29 mouse cellular contexts compared by ENCODE assay signal in the genomic region with DNA sequence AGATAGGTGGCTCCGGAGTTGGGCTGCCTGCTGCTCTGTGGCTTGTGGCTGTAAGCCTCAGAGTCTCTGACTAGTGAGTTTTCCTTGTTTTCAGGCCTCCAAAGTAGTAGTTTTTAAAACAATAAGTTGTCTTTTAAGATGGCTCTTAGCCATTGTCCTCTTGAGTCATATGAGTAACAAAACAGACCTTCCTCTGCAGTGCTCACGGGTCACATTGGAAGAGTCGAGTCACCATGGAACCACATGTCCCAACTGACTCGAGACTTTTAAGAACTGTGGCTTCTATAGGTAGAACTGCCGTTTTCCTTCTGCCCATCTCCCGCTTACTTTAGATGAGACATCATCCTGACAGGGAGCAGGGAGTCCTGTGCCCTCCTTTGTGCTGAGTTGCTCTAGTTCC. TPM values are rescaled to one million over a fixed set of nuclear protein-coding genes. Genes with fewer than 3 reads are reported as not detected.
A peak's percentile ranks its signal among the peaks of the same experiment; 100 is the strongest.
DNase-seq lines count a peak whose midpoint lies in the region; ATAC-seq and TF ChIP-seq lines count a peak whose summit lies in the region.
"Had no signal": no experiment of that assay in that cellular context is flagged by ENCODE, and none has a peak within 500 bp of the region (broad histone marks: within the 10 kb centered on the region; RNA-seq: fewer than 3 reads in every experiment).

No protein-coding gene starts in this region.

- H3K27me3 ChIP-seq in heart, embryonic 15.5 days: no peaks in the 10 kb centered on the region
- H3K27me3 ChIP-seq in hindbrain, embryonic 16.5 days (replicated peaks; ENCODE audit: control insufficient read depth, insufficient read depth, low read length): no peaks in the 10 kb centered on the region
- H3K27me3 ChIP-seq: forebrain, embryonic 12.5 days; limb, embryonic 12.5 days; liver, embryonic 12.5 days; midbrain, embryonic 15.5 days had no signal

- intact Hi-C loops in gastrocnemius, adult 2 months (cut with DNase I): no loop called here
- intact Hi-C loops in heart, postnatal 36 days (cut with DNase I): no loop called here

- peaks cover 17% of the 10 kb centered on the region for H3K4me1 ChIP-seq in heart, embryonic 15.5 days (replicated peaks)
- peaks cover 8% of the 10 kb centered on the region for H3K4me1 ChIP-seq in cortical plate, adult 2 months (ENCODE audit: control insufficient read depth, insufficient read depth, low read length)
- H3K4me1 ChIP-seq in hindbrain, embryonic 16.5 days (ENCODE audit: control insufficient read depth, insufficient read depth, low read depth, low read length): no peaks in the 10 kb centered on the region
- H3K4me1 ChIP-seq: forebrain, embryonic 12.5 days; limb, embryonic 12.5 days; midbrain, embryonic 15.5 days had no signal

- H3K36me3 ChIP-seq in heart, embryonic 15.5 days: peaks cover 37% of the 10 kb centered on the region
- H3K36me3 ChIP-seq in hindbrain, embryonic 16.5 days (ENCODE audit: control insufficient read depth, insufficient read depth, low read length): peaks cover 10% of the 10 kb centered on the region

- no peak overlapping the region for H3K4me3 ChIP-seq in gastrocnemius, adult 2 months
- H3K4me3 ChIP-seq in heart, embryonic 15.5 days: no peak overlapping the region
- H3K4me3 ChIP-seq in cortical plate, adult 2 months (ENCODE audit: insufficient read depth, low read length): no peak overlapping the region
- H3K4me3 ChIP-seq in hindbrain, embryonic 16.5 days (ENCODE audit: low read length): no peak overlapping the region
- H3K4me3 ChIP-seq: forebrain, embryonic 12.5 days; limb, embryonic 12.5 days; liver, embryonic 12.5 days; midbrain, embryonic 15.5 days; myocyte had no signal

- DNase-seq in gastrocnemius, adult 2 months: no peak
- no peak for DNase-seq in gastrocnemius, adult 8-10 months (ENCODE audit: low spot score in 2 of 2)
- DNase-seq in heart, postnatal 36 days: no peak
- DNase-seq in 416B (ENCODE audit: low read depth): peak; percentile 84
- DNase-seq in frontal cortex, adult 2 months (ENCODE audit: extremely low spot score in 1 of 2, low spot score in 1 of 2): no peak
- DNase-seq: adrenal gland, postnatal 14 days; B cell, adult 2 months; cerebellum, adult 11-12 months; cerebellum, postnatal 25 days; gastrocnemius, postnatal 14 days; kidney, adult 9 months; kidney, postnatal 36 days; layer of hippocampus, adult 9-11 months; lung, adult 2 months; lung, postnatal 4 days; thymus, postnatal 25 days had no signal

- peak overlapping the region; percentile 48 for H3K27ac ChIP-seq in gastrocnemius, adult 2 months
- peak overlapping the region; percentile 73 for H3K27ac ChIP-seq in heart, embryonic 15.5 days
- H3K27ac ChIP-seq in cortical plate, adult 2 months (ENCODE audit: insufficient read depth, low read length): peak overlapping the region; percentile 54; the same call in 1 of the 2 replicates
- no peak overlapping the region for H3K27ac ChIP-seq in hindbrain, embryonic 16.5 days (ENCODE audit: low read depth, low read length)
- H3K27ac ChIP-seq: forebrain, embryonic 12.5 days; limb, embryonic 12.5 days; liver, embryonic 12.5 days; midbrain, embryonic 15.5 days had no signal

- no peaks in the 10 kb centered on the region for H3K9me3 ChIP-seq in heart, embryonic 15.5 days (replicated peaks)
- H3K9me3 ChIP-seq in hindbrain, embryonic 16.5 days (ENCODE audit: control insufficient read depth, low read length): no peaks in the 10 kb centered on the region
- H3K9me3 ChIP-seq: forebrain, embryonic 12.5 days; limb, embryonic 12.5 days; midbrain, embryonic 15.5 days had no signal

- TF ChIP-seq POLR2A in cortical plate, adult 2 months (IDR thresholded peaks at IDR 0.05; ENCODE audit: extremely low read depth, insufficient read depth, low read length): no peak

- ATAC-seq in heart, embryonic 15.5 days (replicated peaks; ENCODE audit: insufficient number of reproducible peaks, insufficient read depth, low FRiP score, low read depth): no peak
- no peak for ATAC-seq in hindbrain, embryonic 16.5 days
- ATAC-seq: inflammation-experienced regulatory T-cells, adult 6 months; liver, embryonic 12.5 days; midbrain, embryonic 15.5 days had no signal

- no peak overlapping the region for H3K4me2 ChIP-seq in heart, embryonic 15.5 days
- no peak overlapping the region for H3K4me2 ChIP-seq in hindbrain, embryonic 16.5 days (ENCODE audit: low read length)
- H3K4me2 ChIP-seq: forebrain, embryonic 12.5 days; limb, embryonic 12.5 days; liver, embryonic 12.5 days; midbrain, embryonic 15.5 days had no signal

- H3K9ac ChIP-seq in heart, embryonic 15.5 days: no peak overlapping the region; the same call in 1 of the 2 replicates
- no peak overlapping the region for H3K9ac ChIP-seq in hindbrain, embryonic 16.5 days (ENCODE audit: low read depth, low read length)
- H3K9ac ChIP-seq: forebrain, embryonic 12.5 days; limb, embryonic 12.5 days; liver, embryonic 12.5 days; midbrain, embryonic 15.5 days had no signal

- WGBS in heart, embryonic 15.5 days: 67% methylated on average over 6 of the region's 6 CpGs
- 89% methylated on average over 6 of the region's 6 CpGs for WGBS in hindbrain, embryonic 16.5 days

- no peak for TF ChIP-seq CTCF in gastrocnemius, adult 2 months (IDR thresholded peaks at IDR 0.05)
- no peak for TF ChIP-seq CTCF in cortical plate, adult 2 months (IDR thresholded peaks at IDR 0.05; ENCODE audit: extremely low read depth, insufficient read depth, low read length)

RNA-seq across cellular contexts. Expression of a gene that starts 9.3 kb away (rescaled TPM):
- total RNA-seq in gastrocnemius, adult 2 months (2021): 10 to 100 TPM; 55.4 to 56.6 TPM
- 10 to 100 TPM; 48.3 to 65.5 (median 60.5) TPM for total RNA-seq in gastrocnemius, adult 8-10 months (2022)
- 37.9 and 39.2 TPM in 2 replicates for polyA plus RNA-seq in heart, embryonic 15.5 days (2015; fragmentation: Nextera tagmentation; extraction: Ambion mirVana)
- total RNA-seq in heart, postnatal 36 days (2021): 10 to 100 TPM; 40.5 to 53.9 TPM
- 13.4 and 14.3 TPM in 2 replicates for polyA plus RNA-seq in cortical plate, adult 2 months (2012; rRNA removed)
- 11.8 and 13.1 TPM in 2 replicates for polyA plus RNA-seq in hindbrain, embryonic 16.5 days (2015; fragmentation: Nextera tagmentation; extraction: Ambion mirVana)
- 16.2 and 17.8 TPM in 2 replicates for polyA plus RNA-seq in frontal cortex, adult 2 months (2012; rRNA removed)

RNA-seq across cellular contexts. Expression of a gene that starts 43.7 kb away (rescaled TPM):
- total RNA-seq in gastrocnemius, adult 2 months (2021): not detected
- total RNA-seq in gastrocnemius, adult 8-10 months (2022): not detected
- polyA plus RNA-seq in heart, embryonic 15.5 days (2015; fragmentation: Nextera tagmentation; extraction: Ambion mirVana): not detected in 2 replicates
- not detected for total RNA-seq in heart, postnatal 36 days (2021)
- not detected in 2 replicates for polyA plus RNA-seq in cortical plate, adult 2 months (2012; rRNA removed)
- polyA plus RNA-seq in hindbrain, embryonic 16.5 days (2015; fragmentation: Nextera tagmentation; extraction: Ambion mirVana): not detected in 2 replicates
- not detected in 2 replicates for polyA plus RNA-seq in frontal cortex, adult 2 months (2012; rRNA removed)
- total RNA-seq: adrenal gland, postnatal 14 days; gastrocnemius, postnatal 14 days; left cerebral cortex, postnatal 10 days had no signal
- polyA plus RNA-seq: forebrain, embryonic 12.5 days; hindbrain, embryonic 11.5 days; inflammation-experienced regulatory T-cells, adult 6 months; limb, embryonic 12.5 days; liver, embryonic 12.5 days; lung, adult 2 months; midbrain, embryonic 15.5 days; myocyte; neural tube, embryonic 14.5 days; small intestine, adult 2 months had no signal
